Mouse (Mus musculus): ENCODE data around the gene Gm20696.

Gene Gm20696

DNA sequence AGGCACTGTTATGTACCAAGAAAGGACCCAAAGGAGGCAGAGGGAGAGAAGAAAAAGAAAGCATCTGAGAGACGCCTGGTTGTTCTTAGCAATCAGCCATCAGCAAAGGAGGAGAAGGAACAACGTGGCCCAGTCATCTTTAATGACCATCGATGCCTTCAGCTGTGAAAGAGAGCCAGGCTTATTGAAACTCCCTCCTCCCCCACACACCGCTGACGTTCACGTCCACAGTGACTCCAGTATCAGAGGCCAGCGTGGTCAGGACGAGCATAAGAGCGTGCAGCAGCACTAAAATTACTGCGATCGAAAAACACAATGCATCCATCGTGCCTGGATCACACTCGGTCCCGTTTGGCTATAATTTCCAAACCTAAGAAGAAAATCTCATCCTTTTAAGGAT is 367.4 kb downstream of the Gm20696 start:
- DNase-seq (ENCODE audit: low read depth, low spot score), result no peak

DNA sequence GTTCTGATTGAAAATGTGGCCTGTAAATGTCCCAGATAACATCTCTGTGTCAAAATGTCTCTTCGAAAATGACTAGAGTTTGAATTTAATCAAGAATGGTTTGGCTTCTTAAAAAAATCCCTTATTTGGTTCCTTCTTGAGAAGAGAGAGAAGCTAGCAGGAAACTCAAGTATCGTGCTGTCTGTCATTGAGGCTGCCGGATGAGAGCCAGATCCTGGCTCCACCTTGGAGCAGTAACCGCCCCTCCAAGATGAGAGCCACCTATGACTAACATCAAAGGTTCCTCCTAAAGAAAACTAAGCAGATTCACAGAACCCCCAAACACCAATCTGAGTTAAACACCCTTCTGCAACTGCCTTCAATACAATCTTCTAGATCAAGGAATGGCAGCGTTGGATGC is 369.1 kb downstream of the Gm20696 start:
- DNase-seq (ENCODE audit: low read depth, low spot score), result no peak

DNA sequence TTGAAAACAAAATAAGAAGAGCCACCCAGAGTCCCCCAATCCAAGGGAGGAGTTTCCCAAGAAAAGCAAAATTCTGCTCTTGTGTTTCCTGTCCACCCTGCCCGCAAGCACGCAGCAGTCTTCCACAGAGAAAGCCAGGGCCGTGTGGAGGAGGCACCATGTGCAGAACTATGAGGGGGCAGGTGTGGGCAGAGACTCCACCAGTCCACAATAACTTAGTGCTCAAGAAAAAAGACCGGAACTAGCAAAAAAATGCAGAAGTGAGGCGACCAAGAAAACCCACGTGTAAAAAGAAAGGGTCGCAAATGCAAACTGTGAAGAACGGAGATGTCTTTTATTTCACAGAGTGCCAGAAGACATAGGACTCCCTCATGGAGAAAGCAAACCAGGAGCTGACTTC is 371.1 kb downstream of the Gm20696 start:
- DNase-seq (ENCODE audit: low read depth, low spot score), result no peak

DNA sequence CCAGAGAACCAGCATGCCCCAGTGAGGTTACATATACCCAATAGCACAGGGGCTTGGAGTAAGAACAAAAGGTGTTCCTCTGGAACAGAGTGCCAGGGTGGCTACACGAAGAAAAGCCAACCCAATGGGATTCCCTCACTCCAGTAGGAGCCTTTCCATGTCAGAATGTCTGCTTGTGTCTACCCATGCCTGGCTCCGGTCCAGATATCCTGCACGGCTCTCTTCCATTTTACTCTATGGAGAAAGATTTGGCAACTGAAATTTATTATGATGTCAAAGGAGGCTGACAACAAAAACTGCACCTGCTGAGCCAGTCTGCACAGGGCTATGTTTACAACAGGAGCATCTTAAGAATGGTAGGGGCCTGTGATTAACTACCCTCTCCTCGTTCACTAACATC is 377.4 kb downstream of the Gm20696 start:
- DNase-seq (ENCODE audit: low read depth, low spot score), result no peak

DNA sequence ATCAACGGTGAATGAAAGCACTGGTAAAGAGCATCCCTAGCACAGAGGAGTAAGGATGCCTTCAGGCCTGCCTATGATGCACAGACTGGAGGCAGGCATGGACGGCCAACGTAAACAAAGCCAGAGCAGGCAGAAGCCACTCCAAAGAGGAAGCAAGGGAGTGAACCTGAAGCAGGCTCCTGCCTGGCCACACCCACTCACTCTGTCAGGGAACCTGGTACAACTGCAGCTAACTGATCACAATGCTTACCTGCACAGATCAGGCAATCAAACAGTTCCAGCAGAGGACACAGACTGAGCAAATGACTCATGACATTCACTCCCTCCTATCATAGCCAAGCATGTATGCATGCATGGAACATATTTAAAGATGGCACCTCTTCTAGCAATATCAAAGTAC is 381.6 kb downstream of the Gm20696 start:
- DNase-seq (ENCODE audit: low read depth, low spot score), result no peak

DNA sequence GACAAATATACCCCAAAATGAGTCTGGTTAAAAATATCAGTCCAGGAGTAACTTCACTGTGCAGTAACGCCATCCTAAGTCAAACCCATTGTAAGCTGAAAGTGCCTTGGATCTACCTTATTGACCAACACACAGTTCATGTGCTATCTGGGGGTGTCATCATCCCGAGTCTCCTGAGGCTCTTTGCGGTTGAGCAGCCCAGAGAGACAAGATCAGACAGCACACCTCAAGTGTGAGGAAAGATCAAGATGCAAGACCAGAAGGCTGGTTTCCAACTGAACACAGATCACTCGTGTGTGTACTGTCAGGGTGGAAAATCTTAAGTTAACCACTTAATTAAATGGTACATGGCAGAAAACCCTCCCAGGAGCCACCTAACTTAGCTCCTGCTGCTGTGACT is 382.6 kb downstream of the Gm20696 start:
- DNase-seq (ENCODE audit: low read depth, low spot score), result no peak

DNA sequence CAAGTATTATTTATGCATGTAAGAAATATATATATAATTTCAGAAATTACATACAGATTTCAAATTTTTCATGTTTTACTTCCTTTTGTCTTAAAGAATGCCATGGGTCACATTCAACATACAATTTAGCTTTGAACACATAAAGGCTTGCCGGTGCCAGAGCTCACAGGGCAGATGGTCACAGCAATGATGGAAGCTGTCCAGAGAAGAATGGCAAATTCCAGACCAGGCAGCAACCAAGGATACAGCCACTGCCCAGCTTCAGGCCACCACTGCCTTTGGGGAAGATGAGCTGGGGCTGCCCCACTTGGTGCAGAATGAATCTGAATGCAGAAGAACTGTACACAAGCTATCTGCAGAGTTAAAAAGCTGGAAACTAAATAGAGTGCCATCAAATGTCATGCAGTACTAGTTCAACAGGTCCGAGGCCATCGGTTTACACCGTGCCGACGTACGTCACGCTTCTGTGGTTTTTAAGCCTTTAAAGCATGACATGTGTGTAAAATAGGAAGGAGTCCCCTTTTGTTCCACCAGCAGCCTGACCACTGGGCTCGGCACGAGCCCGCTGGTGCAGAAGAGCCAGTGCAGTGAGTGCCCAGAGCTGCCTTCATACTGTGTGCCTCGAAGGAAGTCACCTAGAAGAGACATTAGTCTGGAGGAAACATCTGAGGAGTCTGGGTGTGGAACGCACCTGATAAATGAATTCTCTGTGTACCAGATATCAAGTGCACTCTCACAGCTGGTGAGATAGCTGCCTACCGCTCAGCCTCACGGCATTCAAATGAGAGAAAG is 383.5 kb downstream of the Gm20696 start:
- no peak for DNase-seq (ENCODE audit: low read depth, low spot score)

DNA sequence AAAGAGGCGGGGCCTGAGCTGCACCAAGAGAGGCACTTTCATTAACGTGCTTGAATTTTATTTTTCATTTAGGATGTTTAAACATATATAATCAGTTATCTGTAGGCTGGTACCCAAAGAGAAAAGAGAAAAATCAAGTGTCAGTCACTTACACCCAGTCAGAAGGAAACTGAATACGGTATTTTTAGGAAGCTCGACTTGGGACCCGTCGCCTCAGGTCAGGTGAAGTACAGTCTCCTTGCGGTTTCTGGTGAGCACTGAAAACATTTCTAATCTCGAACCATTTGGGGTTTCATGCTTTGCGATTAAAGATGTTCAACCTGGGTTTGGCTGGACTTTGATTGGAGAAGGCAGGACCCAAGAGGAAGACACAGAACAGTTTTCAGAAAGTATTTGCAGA is 385.2 kb downstream of the Gm20696 start:
- DNase-seq (ENCODE audit: low read depth, low spot score), result no peak

DNA sequence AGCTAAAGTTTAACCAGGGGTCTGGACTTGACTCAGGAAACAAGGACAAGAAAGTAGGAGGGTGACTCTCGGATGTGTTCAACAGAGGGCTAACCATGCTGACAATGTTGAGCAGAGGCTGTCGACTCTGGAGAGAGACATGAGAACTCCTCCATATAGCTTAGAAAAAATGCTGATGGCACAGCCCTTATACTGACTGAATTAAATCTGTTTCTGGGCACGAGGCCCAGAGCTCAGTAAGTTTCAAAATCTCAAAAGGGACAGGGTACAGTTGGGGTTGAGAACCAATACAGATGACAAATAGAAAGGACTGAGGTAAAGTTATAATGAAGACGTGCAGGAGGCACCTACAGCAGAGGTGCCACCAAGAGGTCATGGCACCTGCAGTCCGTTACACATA is 386.0 kb downstream of the Gm20696 start:
- DNase-seq (ENCODE audit: low read depth, low spot score), result no peak

DNA sequence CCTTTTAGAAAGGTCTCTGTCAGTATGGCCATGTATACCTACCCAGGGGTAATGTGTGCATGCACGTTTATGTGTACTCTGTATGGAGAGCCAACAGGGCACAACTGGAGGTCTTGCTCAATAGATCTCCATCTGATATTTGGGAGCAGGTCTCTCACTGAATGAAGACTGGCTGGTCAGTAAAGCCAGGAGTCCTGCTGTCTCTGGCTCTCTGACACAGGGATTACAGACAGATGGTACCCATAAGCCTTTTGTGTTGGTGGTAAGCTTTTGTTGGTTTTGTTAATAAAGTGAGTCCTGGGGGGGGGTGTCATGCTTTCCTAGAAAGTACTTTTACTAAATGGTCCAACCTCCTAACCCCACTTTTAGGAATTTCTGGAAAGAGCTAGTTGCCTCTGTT is 389.3 kb downstream of the Gm20696 start:
- DNase-seq (ENCODE audit: low read depth, low spot score), result no peak

DNA sequence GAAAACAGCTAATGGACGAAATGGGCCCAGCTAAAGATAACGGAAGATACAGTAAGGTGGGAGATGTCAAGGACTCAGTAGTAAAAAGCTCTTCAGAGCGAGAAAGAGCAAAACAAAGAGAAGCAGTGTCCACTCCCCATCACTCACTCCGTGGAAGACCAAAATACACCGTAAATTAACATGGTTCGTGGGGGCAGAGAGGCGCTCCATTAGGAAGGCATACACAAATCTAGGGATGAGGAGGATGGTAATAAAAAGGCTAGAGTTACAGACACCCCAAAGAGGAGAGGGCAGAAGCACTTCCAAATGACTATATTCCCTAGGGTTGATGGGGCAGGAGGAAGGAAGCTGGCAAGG is 390.3 kb downstream of the Gm20696 start:
- no peak for DNase-seq (ENCODE audit: low read depth, low spot score)

DNA sequence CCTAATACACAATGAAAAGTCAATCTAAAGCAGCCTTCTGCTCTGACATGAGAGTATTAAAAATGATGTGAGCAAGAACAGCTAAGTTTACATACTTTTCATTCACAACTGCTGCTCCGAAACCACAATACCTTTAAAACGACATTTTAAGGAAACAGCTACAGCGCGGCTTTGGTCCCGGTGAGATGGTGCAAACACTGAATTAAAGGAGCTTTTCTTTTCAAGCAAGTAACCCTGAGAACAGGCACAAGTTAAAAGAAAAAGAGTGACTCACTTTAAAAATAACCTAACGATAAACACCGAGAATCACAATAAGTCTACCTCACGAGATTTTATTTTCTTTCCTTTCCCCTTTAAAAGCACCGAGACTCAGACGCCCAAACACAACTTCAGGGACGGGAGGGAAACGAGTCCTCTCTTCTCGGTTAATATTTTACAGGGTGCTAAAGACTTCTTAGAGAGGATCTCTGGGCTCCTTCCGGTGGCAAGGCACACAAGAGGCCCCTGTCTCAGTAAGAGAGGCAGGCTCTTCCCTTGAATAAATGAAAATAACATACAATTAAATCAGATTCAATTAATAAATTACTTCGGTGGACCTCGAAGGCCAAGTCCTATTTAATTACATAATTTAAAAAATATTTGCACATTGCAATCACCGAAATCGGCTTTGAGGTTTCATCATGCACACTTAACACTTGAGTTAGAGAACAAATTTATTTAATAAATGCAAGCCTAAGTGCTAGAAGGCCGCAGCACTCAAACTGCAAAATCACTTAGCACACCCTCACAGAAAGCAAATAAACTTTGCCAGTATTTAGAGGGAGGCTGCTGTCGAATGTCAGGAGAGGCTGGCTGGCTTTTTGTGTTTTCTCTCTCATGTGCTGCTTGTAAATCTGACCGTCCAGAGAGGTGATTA is 391.0 kb downstream of the Gm20696 start:
- no peak for DNase-seq (ENCODE audit: low read depth, low spot score)

DNA sequence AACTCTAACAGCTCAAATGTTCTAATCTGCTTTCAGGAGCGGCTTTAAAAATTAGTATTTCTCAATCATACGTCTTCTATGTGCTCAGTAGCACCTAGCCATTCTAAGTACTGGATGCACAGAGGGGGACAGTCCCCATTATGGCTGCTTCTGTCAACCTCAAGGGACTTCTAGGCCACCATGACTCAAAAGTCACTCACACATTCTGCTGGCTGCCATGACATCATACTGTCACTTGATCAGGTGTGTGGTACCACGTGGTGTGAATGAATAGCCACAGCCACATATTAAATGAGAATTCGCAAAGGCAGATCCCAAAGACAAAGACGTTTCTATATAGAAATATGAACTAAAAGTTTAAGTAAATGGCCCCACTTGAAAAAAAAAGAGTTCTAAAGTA is 391.9 kb downstream of the Gm20696 start:
- DNase-seq (ENCODE audit: low read depth, low spot score), result no peak

DNA sequence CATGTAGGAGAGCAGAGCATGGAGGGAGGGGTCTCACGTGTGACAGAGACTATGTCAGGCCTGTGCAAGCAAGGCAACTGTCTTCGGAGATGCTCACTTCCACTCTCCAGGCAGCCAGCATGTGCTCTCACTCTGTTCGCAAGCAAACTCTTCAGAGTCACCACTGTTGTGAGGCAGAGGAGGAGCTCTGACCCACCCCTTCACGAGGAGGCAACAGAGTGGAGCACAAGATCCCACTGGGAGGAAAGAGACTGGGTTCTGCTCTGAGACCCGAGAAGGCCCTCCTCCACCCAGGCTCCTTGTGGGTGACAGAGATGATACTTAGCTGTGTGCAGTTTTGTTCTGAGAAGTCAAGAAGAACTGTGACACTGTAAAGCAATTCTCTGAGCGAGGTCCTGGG is 392.4 kb downstream of the Gm20696 start:
- no peak for DNase-seq (ENCODE audit: low read depth, low spot score)

DNA sequence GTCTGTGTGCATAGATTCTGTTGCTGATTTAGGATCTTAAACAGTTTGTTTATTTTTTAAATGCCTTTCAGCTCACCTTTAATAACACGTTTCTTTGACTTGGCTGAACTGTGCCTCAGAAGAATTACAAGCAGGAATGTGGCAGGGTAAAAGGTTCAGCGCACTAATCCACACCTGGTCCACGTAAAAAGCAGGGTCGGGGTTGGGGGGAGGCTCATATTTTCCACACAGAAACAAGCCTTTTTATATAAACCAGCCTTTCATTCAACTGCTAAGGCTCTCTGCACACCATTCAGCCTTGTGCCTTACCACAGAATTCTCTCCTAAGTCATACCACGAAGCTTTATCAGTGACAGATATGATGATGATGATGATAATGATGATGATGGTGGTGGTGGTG is 393.4 kb downstream of the Gm20696 start:
- DNase-seq (ENCODE audit: low read depth, low spot score), result no peak

DNA sequence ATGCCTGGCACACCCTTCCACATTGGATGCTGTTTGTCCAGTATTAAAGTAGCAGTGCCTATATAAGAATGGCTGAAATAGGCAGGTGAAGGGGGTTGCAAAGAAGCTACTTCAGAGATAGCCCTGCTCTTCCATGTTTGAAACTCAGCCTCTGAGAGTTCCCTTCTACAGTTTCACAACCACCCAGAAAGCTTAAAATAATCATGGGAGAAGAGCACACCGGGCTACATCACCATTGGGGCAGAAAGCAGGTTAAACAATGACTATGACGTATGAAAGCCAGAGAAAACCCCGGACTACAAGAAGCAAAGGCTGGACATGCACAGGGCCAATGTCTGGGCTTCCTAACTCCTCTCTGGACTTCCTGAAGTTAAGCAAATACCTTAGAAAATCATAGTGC is 394.4 kb downstream of the Gm20696 start:
- no peak for DNase-seq (ENCODE audit: low read depth, low spot score)

DNA sequence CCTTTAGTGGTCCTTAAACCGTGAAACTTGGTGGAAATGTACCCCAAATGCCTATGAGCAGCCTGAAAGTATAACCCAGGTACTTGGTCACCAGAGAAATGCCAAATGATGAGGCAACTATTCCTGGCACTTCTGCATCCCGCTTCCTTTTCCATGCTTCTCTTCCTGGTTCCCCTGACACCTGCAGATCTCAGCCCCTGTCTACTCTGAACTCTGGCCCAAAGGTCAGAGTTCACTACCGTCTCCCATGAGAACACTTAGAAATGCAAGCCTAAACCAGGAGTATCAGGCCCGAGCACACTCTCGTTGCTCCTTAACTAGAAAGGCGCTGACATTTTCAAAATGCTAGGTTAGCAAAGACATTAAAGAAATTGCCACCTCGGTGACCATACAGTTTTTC is 394.9 kb downstream of the Gm20696 start:
- no peak for DNase-seq (ENCODE audit: low read depth, low spot score)

DNA sequence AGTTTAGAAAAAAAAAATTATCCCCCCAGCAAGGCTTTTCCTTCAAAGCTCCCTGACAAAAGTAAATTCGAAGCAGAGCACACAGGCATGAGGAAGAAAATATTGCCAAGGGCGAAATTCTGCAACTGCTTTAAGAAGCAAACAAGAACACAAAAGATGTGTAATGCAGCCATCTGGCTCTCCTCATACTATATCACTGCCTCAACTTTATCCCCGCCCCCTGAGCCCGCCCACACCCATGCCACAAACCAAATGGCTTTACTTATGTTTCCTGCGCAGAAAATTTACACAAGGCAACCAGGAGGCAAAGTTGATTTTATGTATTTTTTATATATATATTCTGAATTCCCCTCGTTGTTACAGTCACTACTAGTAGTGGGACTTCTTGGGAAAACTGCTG is 396.7 kb downstream of the Gm20696 start:
- no peak for DNase-seq (ENCODE audit: low read depth, low spot score)

DNA sequence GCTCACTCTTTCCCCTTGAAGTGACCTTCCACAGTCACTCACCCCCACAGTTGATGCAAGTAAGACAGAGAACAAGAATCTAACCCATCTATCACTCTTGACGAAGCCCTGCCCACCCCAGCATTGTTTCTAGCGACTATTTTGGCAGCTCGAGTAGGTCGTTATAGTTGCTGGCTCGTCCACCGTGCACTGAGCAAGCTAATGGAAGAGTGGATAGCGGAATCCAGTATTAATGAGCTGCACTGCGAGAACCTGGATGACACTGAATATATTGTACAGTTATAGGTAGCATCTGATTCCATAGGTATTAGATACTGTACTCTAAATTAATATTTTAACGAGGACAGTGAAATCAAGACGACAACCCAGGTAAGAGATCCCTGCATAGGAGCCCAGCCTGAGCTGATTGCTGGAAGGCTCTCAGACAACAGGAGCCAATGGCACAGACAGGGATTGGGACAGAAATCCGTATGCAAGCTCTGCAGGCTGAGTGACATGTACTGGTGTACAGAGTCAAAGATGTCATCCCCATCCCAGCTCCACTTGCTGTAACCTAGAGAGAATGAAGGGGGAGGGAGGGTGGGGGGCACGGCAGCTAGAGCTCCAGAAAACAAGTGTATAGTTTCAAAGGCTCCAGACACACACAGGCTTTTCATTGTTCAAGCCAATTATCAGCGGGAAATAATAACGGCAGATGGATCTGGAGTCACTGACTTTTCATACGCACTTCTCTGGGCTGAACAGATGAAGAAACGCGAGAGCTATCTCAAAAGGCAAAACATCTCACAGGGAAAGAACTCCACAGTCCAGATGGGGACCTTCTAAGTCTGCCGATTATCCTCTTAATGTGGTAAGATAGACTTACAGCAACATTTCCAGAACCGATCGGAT is 398.2 kb downstream of the Gm20696 start:
- DNase-seq (ENCODE audit: low read depth, low spot score), result no peak

DNA sequence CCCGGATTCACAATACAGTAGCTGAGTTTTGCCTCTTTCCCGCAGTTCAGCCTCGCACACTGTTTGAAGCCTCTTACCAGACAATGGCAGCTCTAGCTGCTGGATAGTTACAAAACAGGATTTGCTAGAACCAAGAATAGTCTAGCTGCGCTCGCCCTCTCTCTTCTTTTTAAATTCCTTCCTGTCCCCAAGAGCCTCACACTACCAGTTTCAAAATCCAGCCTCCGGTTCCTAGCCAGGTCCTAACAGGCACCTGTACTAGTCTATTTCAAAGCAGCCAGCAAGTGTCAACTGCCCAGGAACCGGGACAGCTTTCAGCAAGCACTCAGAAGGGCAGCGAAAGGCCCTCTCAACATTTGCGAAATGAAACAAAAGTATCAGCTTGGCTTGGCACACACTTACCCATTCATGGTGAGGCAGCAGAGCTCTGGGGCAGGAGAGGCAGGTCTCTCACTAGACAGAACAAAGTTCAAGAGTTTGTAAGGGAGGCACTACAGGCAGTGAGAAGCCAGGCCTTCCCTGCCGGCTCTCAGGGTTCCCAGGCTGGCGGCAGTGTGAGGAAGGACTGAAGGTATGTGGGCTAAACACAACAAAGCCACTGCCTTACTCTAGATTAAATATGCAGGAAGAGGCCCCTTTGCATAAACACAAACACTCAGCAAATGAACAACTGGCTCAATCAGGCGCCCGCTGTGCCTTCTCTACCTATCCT is 400.5 kb downstream of the Gm20696 start:
- no peak for DNase-seq (ENCODE audit: low read depth, low spot score)

DNA sequence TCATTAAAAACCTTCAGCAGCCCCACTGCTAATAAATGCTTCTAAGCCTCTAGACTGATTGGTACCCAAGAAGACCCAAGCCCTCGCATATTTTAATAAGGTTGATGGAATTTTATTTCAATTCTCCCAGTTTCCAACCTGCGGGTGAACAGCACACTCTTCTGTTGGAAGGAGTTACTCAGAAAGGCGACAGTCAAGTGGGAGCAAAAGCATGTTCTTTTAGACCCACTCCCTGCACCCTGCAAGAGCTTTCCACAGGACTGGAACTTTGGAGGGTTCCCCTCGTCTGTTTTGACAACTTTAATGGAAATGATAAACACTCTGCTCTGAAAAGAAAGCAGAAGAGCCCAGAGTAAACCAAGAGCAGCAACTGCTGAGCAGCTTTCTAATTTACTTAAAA is 401.4 kb downstream of the Gm20696 start:
- DNase-seq (ENCODE audit: low read depth, low spot score), result no peak
